Mouse (Mus musculus) 3134 (cell line): ENCODE results near the gene Gm17334.

Source experiments
- DNase-seq: peaks from one replicate; pipeline ENCODE4 v3.0.0-alpha.2; 2011; ENCODE audit warnings: low spot score; ENCODE audit not compliant: insufficient read length; ENCODE audit errors: extremely low read depth

The Gm17334 gene

GRCm38 (mm10) chr11:53773087-53773486, at the start of gene Gm17334:
Gene Gm17334, minus strand, starts transcription at chr11:53773187.
- DNase-seq: no peak

GRCm38 (mm10) chr11:53821945-53822338, 49.0 kb upstream of the Gm17334 start:
- DNase-seq: no peak

- peak; percentile 61 for DNase-seq
Measured at GRCm38 (mm10) chr11:53821230-53821944, 48.4 kb upstream of the Gm17334 start.

- no peak for DNase-seq
Measured at GRCm38 (mm10) chr11:53820516-53821170, 47.7 kb upstream of the Gm17334 start.

GRCm38 (mm10) chr11:53819511-53819910, 46.5 kb upstream of the Gm17334 start:
- no peak for DNase-seq

- DNase-seq: no peak
Measured at GRCm38 (mm10) chr11:53818794-53819193, 45.8 kb upstream of the Gm17334 start.

GRCm38 (mm10) chr11:53816841-53817375, 43.9 kb upstream of the Gm17334 start:
- no peak for DNase-seq

- no peak for DNase-seq
Measured at GRCm38 (mm10) chr11:53814810-53815209, 41.8 kb upstream of the Gm17334 start.

- peak; percentile 28 for DNase-seq
Measured at GRCm38 (mm10) chr11:53813001-53813868, 40.2 kb upstream of the Gm17334 start.

GRCm38 (mm10) chr11:53811312-53811711, 38.3 kb upstream of the Gm17334 start:
- DNase-seq: no peak

GRCm38 (mm10) chr11:53810749-53811148, 37.8 kb upstream of the Gm17334 start:
- DNase-seq: no peak

- no peak for DNase-seq
Measured at GRCm38 (mm10) chr11:53810156-53810555, 37.2 kb upstream of the Gm17334 start.

GRCm38 (mm10) chr11:53809354-53809753, 36.4 kb upstream of the Gm17334 start:
- no peak for DNase-seq

- DNase-seq: no peak
Measured at GRCm38 (mm10) chr11:53805786-53806185, 32.8 kb upstream of the Gm17334 start.

- DNase-seq: no peak
Measured at GRCm38 (mm10) chr11:53804569-53805344, 31.8 kb upstream of the Gm17334 start.

- DNase-seq: no peak
Measured at GRCm38 (mm10) chr11:53803494-53803893, 30.5 kb upstream of the Gm17334 start.

GRCm38 (mm10) chr11:53803093-53803492, 30.1 kb upstream of the Gm17334 start:
- DNase-seq: peak; percentile 79

- no peak for DNase-seq
Measured at GRCm38 (mm10) chr11:53800975-53801374, 28.0 kb upstream of the Gm17334 start.

- no peak for DNase-seq
Measured at GRCm38 (mm10) chr11:53800036-53800435, 27.0 kb upstream of the Gm17334 start.

GRCm38 (mm10) chr11:53798041-53798711, 25.2 kb upstream of the Gm17334 start:
- DNase-seq: no peak
